Mouse (Mus musculus): ENCODE measurements around the gene Shc2. TPM values are rescaled to one million over a fixed set of nuclear protein-coding genes. Genes with fewer than 3 reads are reported as not detected.

Gene Shc2
- polyA plus RNA-seq, 1 experiment from 2014 or later, result 4.2 TPM

DNA sequence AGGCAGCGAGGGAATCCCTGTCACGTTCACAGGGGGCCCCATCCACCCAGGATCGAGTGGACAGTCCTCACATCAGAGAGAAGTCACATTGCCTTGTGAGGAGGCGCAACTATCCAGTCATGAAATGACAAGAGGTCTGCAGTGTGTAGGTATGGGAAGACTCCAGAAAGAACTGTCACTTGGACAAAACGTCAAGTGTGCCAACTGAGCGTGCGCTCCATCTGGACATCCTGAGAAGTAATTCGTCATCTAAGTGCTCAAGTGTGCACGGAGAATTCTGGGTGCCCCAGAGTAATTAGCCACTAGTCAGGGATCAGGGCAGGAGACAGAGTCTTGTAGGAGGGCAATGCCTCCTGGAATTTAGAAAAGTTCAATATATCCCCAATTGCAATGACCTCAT is 12.3 kb downstream of the Shc2 start:
- no peaks in the 10 kb centered on the region for H3K27me3 ChIP-seq (ENCODE audit: control insufficient read depth, insufficient read depth, low read depth, low read length)
- no peak overlapping the region for H3K27ac ChIP-seq (ENCODE audit: low read length)
- no peaks in the 10 kb centered on the region for H3K36me3 ChIP-seq (ENCODE audit: control insufficient read depth, insufficient read depth, low read length)
- no peaks in the 10 kb centered on the region for H3K9me3 ChIP-seq (ENCODE audit: control insufficient read depth, low read length)
- no peak overlapping the region for H3K4me2 ChIP-seq (ENCODE audit: low read depth, low read length)
- H3K4me1 ChIP-seq (replicated peaks; ENCODE audit: control insufficient read depth, insufficient read depth, low read length), result no peaks in the 10 kb centered on the region
- no peak overlapping the region for H3K9ac ChIP-seq (ENCODE audit: low read length)
- no peak for ATAC-seq (ENCODE audit: low read depth)
- no peak overlapping the region for H3K4me3 ChIP-seq (ENCODE audit: low read length)
- 64% methylated on average over 9 of the region's 9 CpGs for WGBS

DNA sequence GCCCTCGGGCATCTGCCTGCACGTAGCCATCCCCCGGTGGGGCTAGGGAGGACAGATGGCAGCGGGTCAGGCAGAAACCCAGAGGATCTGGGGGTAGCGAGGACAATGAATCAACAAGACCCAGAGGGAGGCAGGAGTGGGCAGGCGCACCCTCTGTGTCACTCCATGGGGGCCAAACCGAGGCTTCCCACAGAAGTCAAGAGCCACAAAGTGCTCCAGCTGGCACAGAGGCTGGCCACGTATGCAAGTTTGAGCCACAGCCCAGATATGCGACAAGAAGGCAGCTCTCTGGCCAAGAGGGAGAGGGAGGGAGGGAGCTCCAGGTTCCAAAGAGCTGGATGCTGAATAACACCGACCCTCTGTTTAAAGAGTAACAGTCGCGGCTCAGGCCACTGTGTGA is 13.8 kb downstream of the Shc2 start:
- no peaks in the 10 kb centered on the region for H3K9me3 ChIP-seq (ENCODE audit: control insufficient read depth, low read length)
- H3K27ac ChIP-seq (ENCODE audit: low read length), result no peak overlapping the region
- no peaks in the 10 kb centered on the region for H3K36me3 ChIP-seq (ENCODE audit: control insufficient read depth, insufficient read depth, low read length)
- H3K4me3 ChIP-seq (ENCODE audit: low read length), result no peak overlapping the region
- no peak overlapping the region for H3K9ac ChIP-seq (ENCODE audit: low read length)
- no peak overlapping the region for H3K4me2 ChIP-seq (ENCODE audit: low read depth, low read length)
- WGBS, result 55% methylated on average over 12 of the region's 12 CpGs
- ATAC-seq (ENCODE audit: low read depth), result no peak
- no peaks in the 10 kb centered on the region for H3K4me1 ChIP-seq (replicated peaks; ENCODE audit: control insufficient read depth, insufficient read depth, low read length)
- no peaks in the 10 kb centered on the region for H3K27me3 ChIP-seq (ENCODE audit: control insufficient read depth, insufficient read depth, low read depth, low read length)

GRCm38 (mm10) chr10:79616376-79616775 is 21.3 kb downstream of the Shc2 start:
- no peak overlapping the region for H3K9ac ChIP-seq (ENCODE audit: low read length)
- no peaks in the 10 kb centered on the region for H3K9me3 ChIP-seq (ENCODE audit: control insufficient read depth, low read length)
- peaks cover 14% of the 10 kb centered on the region for H3K4me1 ChIP-seq (replicated peaks; ENCODE audit: control insufficient read depth, insufficient read depth, low read length)
- no peak for ATAC-seq (ENCODE audit: low read depth)
- H3K36me3 ChIP-seq (ENCODE audit: control insufficient read depth, insufficient read depth, low read length), result no peaks in the 10 kb centered on the region
- 84% methylated on average over 5 of the region's 5 CpGs for WGBS
- peaks cover 26% of the 10 kb centered on the region for H3K27me3 ChIP-seq (ENCODE audit: control insufficient read depth, insufficient read depth, low read depth, low read length)
- H3K4me2 ChIP-seq (ENCODE audit: low read depth, low read length), result no peak overlapping the region
- H3K27ac ChIP-seq (ENCODE audit: low read length), result no peak overlapping the region
- no peak overlapping the region for H3K4me3 ChIP-seq (ENCODE audit: low read length)

GRCm38 (mm10) chr10:79615860-79616259 is 21.9 kb downstream of the Shc2 start:
- no peaks in the 10 kb centered on the region for H3K9me3 ChIP-seq (ENCODE audit: control insufficient read depth, low read length)
- no peak overlapping the region for H3K9ac ChIP-seq (ENCODE audit: low read length)
- ATAC-seq (ENCODE audit: low read depth), result no peak
- H3K4me3 ChIP-seq (ENCODE audit: low read length), result no peak overlapping the region
- no peak overlapping the region for H3K4me2 ChIP-seq (ENCODE audit: low read depth, low read length)
- peaks cover 30% of the 10 kb centered on the region for H3K27me3 ChIP-seq (ENCODE audit: control insufficient read depth, insufficient read depth, low read depth, low read length)
- H3K4me1 ChIP-seq (replicated peaks; ENCODE audit: control insufficient read depth, insufficient read depth, low read length), result peaks cover 14% of the 10 kb centered on the region
- 10% methylated on average over 8 of the region's 8 CpGs for WGBS
- H3K27ac ChIP-seq (ENCODE audit: low read length), result no peak overlapping the region
- no peaks in the 10 kb centered on the region for H3K36me3 ChIP-seq (ENCODE audit: control insufficient read depth, insufficient read depth, low read length)

DNA sequence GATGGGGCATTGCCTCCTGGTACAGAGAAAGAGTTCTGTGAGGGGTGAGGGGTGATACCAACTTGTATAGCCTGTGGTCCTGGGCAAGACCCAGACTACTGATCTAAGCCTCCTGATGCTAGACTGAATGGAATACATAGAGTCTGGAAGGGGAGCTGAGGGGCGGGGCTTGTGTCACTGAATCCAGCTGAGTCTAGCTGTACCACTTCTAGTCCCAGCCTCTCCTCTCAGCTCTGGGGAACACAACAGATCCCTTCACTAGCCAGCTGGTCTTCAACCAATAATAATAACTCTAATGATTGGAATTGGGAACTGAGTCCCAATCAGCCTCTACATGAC is 23.4 kb downstream of the Shc2 start:
- H3K9ac ChIP-seq (ENCODE audit: low read length), result no peak overlapping the region
- WGBS, result 63% methylated on average over 1 of the region's 1 CpGs
- H3K4me2 ChIP-seq (ENCODE audit: low read depth, low read length), result peak overlapping the region; percentile 99
- peaks cover 33% of the 10 kb centered on the region for H3K27me3 ChIP-seq (ENCODE audit: control insufficient read depth, insufficient read depth, low read depth, low read length)
- H3K27ac ChIP-seq (ENCODE audit: low read length), result no peak overlapping the region
- peaks cover 14% of the 10 kb centered on the region for H3K4me1 ChIP-seq (replicated peaks; ENCODE audit: control insufficient read depth, insufficient read depth, low read length)
- H3K9me3 ChIP-seq (ENCODE audit: control insufficient read depth, low read length), result no peaks in the 10 kb centered on the region
- ATAC-seq (ENCODE audit: low read depth), result peak; percentile 31; the same call in 1 of the 2 replicates
- H3K4me3 ChIP-seq (ENCODE audit: low read length), result peak overlapping the region; percentile 59
- no peaks in the 10 kb centered on the region for H3K36me3 ChIP-seq (ENCODE audit: control insufficient read depth, insufficient read depth, low read length)

GRCm38 (mm10) chr10:79613578-79614304 is 24.0 kb downstream of the Shc2 start, which contains the start of gene C2cd4c:
TSS of gene C2cd4c (minus strand) at chr10:79614025.
- WGBS, result under 1% methylated on average over 59 of the region's 60 CpGs
- Histone ChIP-seq H3K4me3 (ENCODE audit: low read length) (peak within 1 kb of the TSS; percentile 59), H3K4me1 (replicated peaks; ENCODE audit: control insufficient read depth, insufficient read depth, low read length) (peaks cover 14% of the 10 kb centered on the region), H3K27ac (ENCODE audit: low read length) (no peak within 1 kb of the TSS), H3K36me3 (ENCODE audit: control insufficient read depth, insufficient read depth, low read length) (no peaks in the 10 kb centered on the region), H3K27me3 (ENCODE audit: control insufficient read depth, insufficient read depth, low read depth, low read length) (peaks cover 33% of the 10 kb centered on the region), H3K9ac (ENCODE audit: low read length) (peak within 1 kb of the TSS; percentile 62), H3K4me2 (ENCODE audit: low read depth, low read length) (peak within 1 kb of the TSS; percentile 99), H3K9me3 (ENCODE audit: control insufficient read depth, low read length) (no peaks in the 10 kb centered on the region)
- ATAC-seq (ENCODE audit: low read depth), result peak; percentile 88

- Histone ChIP-seq H3K27ac (ENCODE audit: low read length) (no peak overlapping the region), H3K36me3 (ENCODE audit: control insufficient read depth, insufficient read depth, low read length) (no peaks in the 10 kb centered on the region), H3K9me3 (ENCODE audit: control insufficient read depth, low read length) (no peaks in the 10 kb centered on the region), H3K9ac (ENCODE audit: low read length) (peak overlapping the region; percentile 41; the same call in 1 of the 2 replicates), H3K4me1 (replicated peaks; ENCODE audit: control insufficient read depth, insufficient read depth, low read length) (peaks cover 14% of the 10 kb centered on the region), H3K4me2 (ENCODE audit: low read depth, low read length) (peak overlapping the region; percentile 41), H3K4me3 (ENCODE audit: low read length) (peak overlapping the region; percentile 12; the same call in 1 of the 2 replicates), H3K27me3 (ENCODE audit: control insufficient read depth, insufficient read depth, low read depth, low read length) (peaks cover 33% of the 10 kb centered on the region)
- no peak for ATAC-seq (ENCODE audit: low read depth)
- WGBS, result 7% methylated on average over 51 of the region's 51 CpGs
Measured at GRCm38 (mm10) chr10:79612192-79613135, 25.3 kb downstream of the Shc2 start.

DNA sequence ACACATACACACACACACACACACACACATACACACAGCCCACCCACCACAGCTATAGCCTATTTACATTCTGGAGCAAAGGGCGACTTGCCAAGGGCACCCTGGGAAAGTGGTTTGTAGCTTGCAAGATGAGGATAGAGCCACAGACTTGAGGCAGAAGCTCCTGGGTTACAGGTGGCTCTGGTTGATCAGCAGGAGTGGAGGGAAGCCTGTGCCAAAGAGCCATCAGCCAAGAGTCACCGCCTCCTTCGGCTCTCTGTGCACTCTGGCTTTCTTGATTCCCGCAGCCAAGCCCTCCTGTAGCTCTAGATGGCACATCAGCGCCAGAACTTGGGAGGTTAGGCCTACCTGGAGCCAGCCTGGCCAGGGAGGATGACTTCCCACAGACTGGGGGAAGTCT is 26.4 kb downstream of the Shc2 start:
- no peak overlapping the region for H3K9ac ChIP-seq (ENCODE audit: low read length)
- no peak overlapping the region for H3K4me2 ChIP-seq (ENCODE audit: low read depth, low read length)
- no peak overlapping the region for H3K27ac ChIP-seq (ENCODE audit: low read length)
- no peak for ATAC-seq (ENCODE audit: low read depth)
- peaks cover 33% of the 10 kb centered on the region for H3K27me3 ChIP-seq (ENCODE audit: control insufficient read depth, insufficient read depth, low read depth, low read length)
- H3K36me3 ChIP-seq (ENCODE audit: control insufficient read depth, insufficient read depth, low read length), result no peaks in the 10 kb centered on the region
- no peaks in the 10 kb centered on the region for H3K9me3 ChIP-seq (ENCODE audit: control insufficient read depth, low read length)
- peaks cover 14% of the 10 kb centered on the region for H3K4me1 ChIP-seq (replicated peaks; ENCODE audit: control insufficient read depth, insufficient read depth, low read length)
- no peak overlapping the region for H3K4me3 ChIP-seq (ENCODE audit: low read length)
- 29% methylated on average over 5 of the region's 5 CpGs for WGBS

GRCm38 (mm10) chr10:79609276-79609675 is 28.4 kb downstream of the Shc2 start:
- no peak overlapping the region for H3K9ac ChIP-seq (ENCODE audit: low read length)
- H3K27me3 ChIP-seq (ENCODE audit: control insufficient read depth, insufficient read depth, low read depth, low read length), result peaks cover 29% of the 10 kb centered on the region
- no peaks in the 10 kb centered on the region for H3K9me3 ChIP-seq (ENCODE audit: control insufficient read depth, low read length)
- no peak overlapping the region for H3K4me3 ChIP-seq (ENCODE audit: low read length)
- peaks cover 14% of the 10 kb centered on the region for H3K4me1 ChIP-seq (replicated peaks; ENCODE audit: control insufficient read depth, insufficient read depth, low read length)
- ATAC-seq (ENCODE audit: low read depth), result no peak
- no peak overlapping the region for H3K27ac ChIP-seq (ENCODE audit: low read length)
- 65% methylated on average over 3 of the region's 3 CpGs for WGBS
- H3K4me2 ChIP-seq (ENCODE audit: low read depth, low read length), result no peak overlapping the region
- no peaks in the 10 kb centered on the region for H3K36me3 ChIP-seq (ENCODE audit: control insufficient read depth, insufficient read depth, low read length)
